Mouse (Mus musculus) bone marrow, adult 2 months (tissue): ENCODE measurements around the gene Hadh.

Experiments
- CTCF ChIP-seq: fragments of 200-500 bp; IDR thresholded peaks from 2 replicates; pipeline ENCODE4 v1.5.1; 2011; ENCODE audit warnings: low read length, control low read depth; ENCODE audit not compliant: control insufficient read depth, insufficient read depth
- POLR2A ChIP-seq: fragments of 200-500 bp; IDR thresholded peaks from 2 replicates; pipeline ENCODE4 v1.6.1; 2011; ENCODE audit warnings: low read depth, mild to moderate bottlenecking, control low read depth, low read length, borderline replicate concordance; ENCODE audit not compliant: control insufficient read depth

- no peak for TF ChIP-seq POLR2A
- TF ChIP-seq CTCF = no peak
These were observed 21.6 kb downstream of the Hadh start for GRCm38 (mm10) chr3:131250283-131250682.
